Mouse (Mus musculus): ENCODE measurements around the gene Clca2.

Clca2 gene

GRCm38 (mm10) chr3:145099291-145099690, at the start of gene Clca2:
Gene Clca2 (minus strand): TSS chr3:145099443.
- DNase-seq: no peak

GRCm38 (mm10) chr3:145147952-145148351, 48.7 kb upstream of the Clca2 start:
- DNase-seq: no peak

- DNase-seq: no peak
These were observed 48.2 kb upstream of the Clca2 start for GRCm38 (mm10) chr3:145147483-145147882.

- no peak for DNase-seq
These were observed 47.6 kb upstream of the Clca2 start for GRCm38 (mm10) chr3:145146871-145147270.

DNA sequence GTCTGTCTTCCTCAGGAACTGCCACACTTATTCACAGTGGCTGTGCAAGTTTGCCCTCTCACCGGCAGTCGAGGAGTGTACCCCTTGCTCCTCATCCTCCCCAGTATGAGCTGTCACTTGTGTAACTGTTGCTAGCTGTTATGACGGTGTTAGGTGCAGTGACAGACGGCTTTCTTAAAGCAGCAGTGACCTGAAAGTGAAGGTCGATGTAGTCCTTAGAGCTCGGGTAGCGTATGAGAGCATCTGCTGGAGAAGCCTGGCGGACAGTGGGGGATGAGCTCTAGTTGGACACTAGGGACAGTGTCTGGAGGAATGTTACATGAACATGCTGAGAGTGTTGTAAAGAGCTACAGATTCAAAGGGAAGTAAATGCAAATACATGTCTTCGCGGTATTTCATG, 44.6 kb upstream of the Clca2 start:
- no peak for DNase-seq

DNA sequence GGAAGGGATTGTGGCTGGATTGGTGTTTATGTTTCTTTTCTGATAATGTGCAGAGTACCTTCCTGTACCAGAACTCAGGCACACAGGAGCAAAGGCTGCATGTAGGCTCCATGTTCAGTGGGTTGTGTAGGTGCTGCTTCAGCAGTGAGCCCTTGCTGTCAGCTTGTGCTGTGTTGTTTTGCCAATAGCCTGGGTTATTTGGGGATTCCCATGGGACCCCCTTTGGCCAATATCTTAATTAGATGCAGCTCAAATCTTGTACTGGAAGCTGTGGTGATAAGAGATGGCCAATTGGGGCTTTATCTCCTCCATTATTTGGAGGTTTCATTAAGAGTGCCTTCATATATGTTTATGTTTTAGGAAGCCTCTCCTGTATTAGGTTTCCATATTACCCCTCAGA, 43.7 kb upstream of the Clca2 start:
- DNase-seq: no peak

- no peak for DNase-seq
These were observed 41.0 kb upstream of the Clca2 start for GRCm38 (mm10) chr3:145140236-145140635.

DNA sequence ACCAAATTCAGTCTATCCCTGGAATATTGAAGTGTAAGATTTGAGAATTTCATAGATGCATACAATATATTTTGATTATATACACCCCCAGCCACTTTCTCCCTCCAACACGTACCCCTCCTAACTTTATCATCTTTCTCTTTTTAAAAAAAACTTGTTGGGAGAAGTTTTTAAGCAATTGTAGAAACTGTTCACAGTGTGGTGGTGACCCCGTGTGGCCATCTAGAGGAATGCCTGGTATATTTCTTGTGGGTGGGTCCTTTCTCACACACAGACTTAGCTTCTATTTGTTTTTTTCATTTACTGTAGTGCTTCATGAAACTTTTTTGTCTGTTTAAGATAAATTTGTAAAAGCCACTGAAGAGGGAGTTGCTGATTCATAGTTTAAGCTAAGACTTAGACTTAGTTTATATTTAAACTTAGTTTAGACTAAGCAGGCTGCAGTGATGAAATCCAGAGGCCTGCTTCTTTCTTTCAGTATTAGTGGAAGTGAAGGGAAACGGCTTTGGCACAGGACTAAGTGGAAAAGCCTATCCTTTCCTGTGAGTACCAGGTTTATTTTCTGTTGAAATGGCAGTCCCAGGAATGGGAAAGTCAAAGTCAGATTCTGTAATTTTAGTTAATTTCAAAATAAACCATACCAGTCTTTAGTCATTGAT, 32.1 kb upstream of the Clca2 start:
- DNase-seq: peak; percentile 56

DNA sequence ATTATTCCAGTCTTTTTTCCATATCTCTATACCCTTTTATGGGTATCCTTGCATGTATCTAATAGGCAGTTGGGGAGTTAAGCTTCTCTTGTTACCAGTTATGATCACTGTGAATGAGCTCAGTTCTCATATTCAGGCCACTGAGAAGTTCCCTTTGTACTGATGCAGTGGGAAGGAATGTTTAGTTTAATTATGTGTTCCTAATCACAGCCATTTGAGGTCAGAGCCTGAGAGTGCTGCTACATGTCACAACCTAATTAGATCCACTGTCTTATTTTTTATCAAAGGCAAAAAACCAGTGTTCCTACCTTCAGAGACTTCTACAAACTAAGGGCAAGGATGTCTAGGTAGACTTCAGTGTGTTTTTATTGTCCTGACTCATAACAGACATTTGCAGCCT, 30.1 kb upstream of the Clca2 start:
- no peak for DNase-seq

GRCm38 (mm10) chr3:145126618-145127017, 27.4 kb upstream of the Clca2 start:
- no peak for DNase-seq

GRCm38 (mm10) chr3:145119425-145119824, 20.2 kb upstream of the Clca2 start:
- DNase-seq: no peak

DNA sequence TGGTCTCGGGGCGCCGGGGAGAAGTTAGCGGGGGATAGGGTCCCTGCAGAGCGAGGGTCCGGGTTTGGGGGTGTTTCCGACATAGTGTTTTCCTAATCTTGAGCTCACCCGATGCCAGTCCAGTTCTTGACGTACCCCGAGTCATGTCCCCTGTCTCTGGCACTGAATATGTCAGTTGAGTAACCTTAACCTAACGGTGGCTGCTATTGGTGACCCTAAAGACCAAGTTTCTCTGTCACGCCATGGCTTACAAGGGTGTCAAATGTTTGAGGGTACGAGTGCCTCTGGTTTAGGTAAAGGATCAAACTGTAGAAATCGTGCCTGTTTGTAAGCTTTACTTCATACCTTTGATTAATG, 19.7 kb upstream of the Clca2 start:
- no peak for DNase-seq

GRCm38 (mm10) chr3:145118254-145119001, 19.2 kb upstream of the Clca2 start, which contains the start of gene Odf2l:
Gene Odf2l (plus strand): TSS chr3:145118588.
- DNase-seq: peak; percentile 98

DNA sequence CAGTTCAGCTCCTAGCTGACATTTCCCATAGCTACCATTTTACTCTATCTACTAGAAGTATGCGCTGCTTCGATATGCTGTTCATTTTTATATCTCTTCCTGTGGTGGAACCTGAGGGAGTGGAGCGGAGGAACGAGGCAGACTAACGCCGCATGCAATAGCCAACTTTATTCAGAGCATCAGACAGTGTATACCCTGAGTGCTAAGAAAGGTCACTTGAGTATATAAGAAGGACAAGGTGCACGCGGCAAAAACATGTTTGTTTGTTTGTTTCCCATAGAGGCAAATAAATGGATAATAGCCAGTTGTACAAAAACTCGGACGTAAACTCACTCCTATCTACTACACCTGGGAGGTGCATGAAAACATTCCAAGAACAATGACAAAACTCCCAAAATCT, 18.4 kb upstream of the Clca2 start:
- no peak for DNase-seq

DNA sequence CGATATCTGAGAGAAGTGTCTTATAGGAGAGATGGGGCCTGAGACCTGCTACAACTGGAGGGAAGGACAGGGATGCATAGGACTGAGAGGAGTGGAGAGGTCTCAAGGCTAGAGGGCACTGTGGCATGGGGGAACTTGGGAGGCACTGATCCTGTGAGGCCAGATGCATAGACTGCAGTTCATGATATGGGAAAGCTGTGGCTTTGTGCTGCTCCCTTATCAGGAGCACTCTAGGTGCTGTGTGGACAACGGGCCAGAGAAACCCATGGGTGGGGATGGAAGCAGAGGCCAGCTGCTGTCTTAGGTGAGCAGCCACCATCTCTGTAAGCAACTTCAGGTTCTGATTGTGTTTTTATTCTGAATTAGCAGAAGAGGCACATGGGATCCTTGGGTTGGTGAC, 15.9 kb upstream of the Clca2 start:
- DNase-seq: no peak

- no peak for DNase-seq
These were observed 6.7 kb upstream of the Clca2 start for GRCm38 (mm10) chr3:145105773-145106504.

DNA sequence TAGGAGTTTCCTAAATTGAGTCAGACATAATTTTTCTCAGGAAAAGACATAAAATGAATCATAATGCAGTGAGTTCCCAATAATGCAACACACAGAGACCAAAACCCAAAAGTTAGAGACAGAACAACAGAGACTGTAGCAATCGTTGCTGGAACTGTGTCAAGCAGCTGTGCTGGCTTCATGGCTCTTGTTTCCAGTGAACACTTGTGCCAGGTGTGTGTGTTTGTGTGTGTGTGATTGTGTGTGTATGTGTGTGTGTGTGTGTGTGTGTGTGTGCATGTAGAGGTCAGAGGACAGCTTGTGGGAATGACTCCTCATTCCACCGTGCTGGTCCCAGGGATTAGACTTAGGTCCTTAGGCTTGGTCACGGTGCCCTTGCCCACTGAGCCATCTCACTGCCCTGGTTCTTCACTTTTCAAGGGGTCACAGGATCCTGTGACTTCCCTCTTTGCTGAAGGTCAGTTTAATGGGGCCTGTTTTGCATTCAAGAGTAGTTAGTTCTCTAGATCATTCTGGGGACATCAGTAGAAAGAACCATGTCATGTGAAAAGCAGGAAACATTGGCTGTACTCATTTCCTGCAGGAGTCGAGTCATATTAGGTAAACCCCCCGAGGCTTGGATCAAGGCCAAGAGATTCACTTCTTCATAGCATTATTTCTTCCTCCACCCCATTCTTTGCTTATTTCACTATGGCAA, 6.0 kb upstream of the Clca2 start:
- DNase-seq: peak; percentile 13

GRCm38 (mm10) chr3:145103770-145104169, 4.5 kb upstream of the Clca2 start:
- no peak for DNase-seq

DNA sequence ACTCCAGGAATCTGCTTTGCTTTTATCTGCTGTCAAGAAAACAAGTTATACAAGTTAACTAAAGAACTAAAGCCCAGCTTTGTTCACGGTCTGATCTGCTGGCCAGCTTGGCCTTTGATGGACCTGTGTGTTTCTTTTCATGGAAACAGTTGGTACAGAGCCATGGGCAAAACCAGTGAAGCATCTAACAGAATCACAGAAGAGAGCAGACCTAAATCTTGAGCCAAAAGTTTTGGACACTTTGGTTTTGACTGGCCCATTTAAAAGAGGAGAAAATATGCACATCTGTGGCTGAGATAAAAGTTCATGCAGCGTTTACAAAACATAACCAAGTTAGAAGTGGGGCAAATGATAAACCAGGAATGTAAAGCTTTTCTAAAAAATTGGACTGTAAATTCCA, 4.1 kb upstream of the Clca2 start:
- DNase-seq: no peak

GRCm38 (mm10) chr3:145101891-145102555, 2.8 kb upstream of the Clca2 start:
- DNase-seq: peak; percentile 78

DNA sequence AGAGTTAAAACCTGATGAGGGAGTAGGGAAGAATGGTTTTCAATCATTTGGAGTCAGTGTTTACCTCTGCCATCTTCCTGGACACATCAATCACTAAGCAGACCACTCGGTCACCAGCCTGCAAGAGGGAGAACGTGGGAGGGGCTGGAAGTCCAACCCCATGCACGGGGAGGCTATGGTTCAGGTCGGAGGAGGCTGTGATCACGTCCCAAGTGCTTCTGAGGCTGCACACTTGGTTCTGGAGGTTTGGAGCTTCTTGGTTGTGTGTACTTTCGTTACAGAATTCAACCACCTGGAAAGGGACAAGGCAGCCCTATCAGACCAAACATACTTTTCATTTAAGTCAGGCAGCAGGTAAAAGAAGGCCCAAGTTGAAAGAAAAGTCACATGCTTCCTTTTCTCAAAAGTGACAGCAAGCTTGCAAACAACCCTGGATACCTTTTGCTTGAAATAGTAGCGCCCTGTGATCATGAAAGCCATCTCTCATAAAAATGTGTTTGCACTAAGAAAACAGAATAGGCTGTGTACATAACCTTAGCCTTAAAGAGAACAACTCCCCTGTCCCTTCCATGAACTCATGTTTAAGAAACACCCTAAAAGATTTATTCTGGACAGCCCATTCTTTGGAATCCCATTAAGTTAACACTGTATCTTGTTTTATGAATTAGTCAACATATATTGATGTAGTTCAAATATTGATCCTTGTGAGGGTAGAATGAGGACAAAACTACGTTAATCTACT, 11.2 kb downstream of the Clca2 start:
- no peak for DNase-seq

GRCm38 (mm10) chr3:145086180-145086579, 13.1 kb downstream of the Clca2 start:
- no peak for DNase-seq
